Mouse (Mus musculus): Measurements from ENCODE around the gene Spc25. TPM values are rescaled to one million over a fixed set of nuclear protein-coding genes. Genes with fewer than 3 reads are reported as not detected.
A peak's percentile ranks its signal among the peaks of the same experiment; 100 is the strongest.

Gene Spc25
- polyA plus RNA-seq, 1 experiment from 2014 or later = 186 TPM

- H3K36me3 ChIP-seq (ENCODE audit: control insufficient read depth, insufficient read depth, low read length) = no peaks in the 10 kb centered on the region
- no peaks in the 10 kb centered on the region for H3K27me3 ChIP-seq (ENCODE audit: control insufficient read depth, insufficient read depth, low read depth, low read length)
- H3K4me3 ChIP-seq (ENCODE audit: low read length) = no peak overlapping the region
- no peaks in the 10 kb centered on the region for H3K9me3 ChIP-seq (ENCODE audit: control insufficient read depth, low read length)
- WGBS = 39% methylated on average over 7 of the region's 7 CpGs
- H3K27ac ChIP-seq (ENCODE audit: low read length) = no peak overlapping the region
- no peak for ATAC-seq (ENCODE audit: low read depth)
- H3K4me2 ChIP-seq (ENCODE audit: low read depth, low read length) = no peak overlapping the region
- 0 out of 2 replicates have a peak, but pooled peaks cover 2% of the 10 kb centered on the region for H3K4me1 ChIP-seq (replicated peaks; ENCODE audit: control insufficient read depth, insufficient read depth, low read length)
- no peak overlapping the region for H3K9ac ChIP-seq (ENCODE audit: low read length)
These were observed 49.7 kb downstream of the Spc25 start for GRCm38 (mm10) chr2:69156283-69156682.

GRCm38 (mm10) chr2:69155861-69156260 is 50.1 kb downstream of the Spc25 start:
- ATAC-seq (ENCODE audit: low read depth) = peak; percentile 41; the same call in 1 of the 2 replicates

DNA sequence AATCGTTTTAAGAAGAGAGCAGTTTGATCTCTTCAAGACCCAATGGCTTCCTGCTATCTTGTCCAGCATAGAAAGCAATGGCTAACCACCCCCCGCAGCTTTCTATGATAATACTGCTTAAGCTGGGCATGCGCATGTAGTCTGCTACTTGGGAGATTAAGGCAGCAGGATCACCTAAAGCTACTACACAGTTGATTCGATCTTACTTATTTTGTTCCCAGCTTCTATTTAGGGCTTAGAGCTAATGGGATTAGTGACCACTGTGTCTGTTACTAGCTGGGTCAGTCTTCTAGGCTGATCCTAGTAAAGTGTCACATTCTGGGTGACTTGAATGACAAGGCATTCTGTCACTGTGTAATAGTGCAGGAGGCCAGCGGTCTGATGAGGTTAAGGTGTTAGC is 55.2 kb downstream of the Spc25 start:
- WGBS = 69% methylated on average over 5 of the region's 5 CpGs

More at GRCm38 (mm10) chr2:69155861-69156260, 50.1 kb downstream of the Spc25 start:
- H3K27ac ChIP-seq (ENCODE audit: low read length) = no peak overlapping the region
- no peak overlapping the region for H3K4me2 ChIP-seq (ENCODE audit: low read depth, low read length)
- 47% methylated on average over 3 of the region's 3 CpGs for WGBS
- no peak overlapping the region for H3K9ac ChIP-seq (ENCODE audit: low read length)
- no peaks in the 10 kb centered on the region for H3K36me3 ChIP-seq (ENCODE audit: control insufficient read depth, insufficient read depth, low read length)
- no peaks in the 10 kb centered on the region for H3K9me3 ChIP-seq (ENCODE audit: control insufficient read depth, low read length)
- H3K27me3 ChIP-seq (ENCODE audit: control insufficient read depth, insufficient read depth, low read depth, low read length) = no peaks in the 10 kb centered on the region
- H3K4me1 ChIP-seq (replicated peaks; ENCODE audit: control insufficient read depth, insufficient read depth, low read length) = 0 out of 2 replicates have a peak, but pooled peaks cover 2% of the 10 kb centered on the region
- H3K4me3 ChIP-seq (ENCODE audit: low read length) = no peak overlapping the region

GRCm38 (mm10) chr2:69149154-69149553 is 56.8 kb downstream of the Spc25 start:
- WGBS = 75% methylated on average over 10 of the region's 10 CpGs
- H3K27ac ChIP-seq (ENCODE audit: low read length) = no peak overlapping the region
- no peak; the same call in 1 of the 2 replicates for ATAC-seq (ENCODE audit: low read depth)
- no peaks in the 10 kb centered on the region for H3K9me3 ChIP-seq (ENCODE audit: control insufficient read depth, low read length)
- no peaks in the 10 kb centered on the region for H3K27me3 ChIP-seq (ENCODE audit: control insufficient read depth, insufficient read depth, low read depth, low read length)
- no peak overlapping the region for H3K4me2 ChIP-seq (ENCODE audit: low read depth, low read length)
- H3K36me3 ChIP-seq (ENCODE audit: control insufficient read depth, insufficient read depth, low read length) = no peaks in the 10 kb centered on the region
- H3K9ac ChIP-seq (ENCODE audit: low read length) = no peak overlapping the region
- no peaks in the 10 kb centered on the region for H3K4me1 ChIP-seq (replicated peaks; ENCODE audit: control insufficient read depth, insufficient read depth, low read length)
- no peak overlapping the region for H3K4me3 ChIP-seq (ENCODE audit: low read length)

More for the DNA sequence above, 55.2 kb downstream of the Spc25 start:
- ATAC-seq (ENCODE audit: low read depth) = no peak
- Histone ChIP-seq H3K9me3 (ENCODE audit: control insufficient read depth, low read length) (no peaks in the 10 kb centered on the region), H3K9ac (ENCODE audit: low read length) (no peak overlapping the region), H3K36me3 (ENCODE audit: control insufficient read depth, insufficient read depth, low read length) (no peaks in the 10 kb centered on the region), H3K4me2 (ENCODE audit: low read depth, low read length) (no peak overlapping the region), H3K4me3 (ENCODE audit: low read length) (no peak overlapping the region), H3K27ac (ENCODE audit: low read length) (no peak overlapping the region), H3K4me1 (replicated peaks; ENCODE audit: control insufficient read depth, insufficient read depth, low read length) (no peaks in the 10 kb centered on the region), H3K27me3 (ENCODE audit: control insufficient read depth, insufficient read depth, low read depth, low read length) (no peaks in the 10 kb centered on the region)

- ATAC-seq (ENCODE audit: low read depth) = no peak
- no peak overlapping the region for H3K9ac ChIP-seq (ENCODE audit: low read length)
- H3K36me3 ChIP-seq (ENCODE audit: control insufficient read depth, insufficient read depth, low read length) = no peaks in the 10 kb centered on the region
- H3K4me2 ChIP-seq (ENCODE audit: low read depth, low read length) = no peak overlapping the region
- H3K27ac ChIP-seq (ENCODE audit: low read length) = no peak overlapping the region
- H3K27me3 ChIP-seq (ENCODE audit: control insufficient read depth, insufficient read depth, low read depth, low read length) = no peaks in the 10 kb centered on the region
- H3K4me3 ChIP-seq (ENCODE audit: low read length) = no peak overlapping the region
- WGBS = 53% methylated on average over 3 of the region's 3 CpGs
- no peaks in the 10 kb centered on the region for H3K4me1 ChIP-seq (replicated peaks; ENCODE audit: control insufficient read depth, insufficient read depth, low read length)
- H3K9me3 ChIP-seq (ENCODE audit: control insufficient read depth, low read length) = no peaks in the 10 kb centered on the region
These were observed 57.3 kb downstream of the Spc25 start for GRCm38 (mm10) chr2:69148691-69149090.

Other genes with a start within 250 kb of the Spc25 start
- gene Nostrin, start 70.4 kb downstream of the Spc25 start, polyA plus RNA-seq (2015; fragmentation: Nextera tagmentation; extraction: Ambion mirVana) = 19.3 and 19.5 TPM in 2 replicates
- gene G6pc2, start 4.9 kb upstream of the Spc25 start, polyA plus RNA-seq (2015; fragmentation: Nextera tagmentation; extraction: Ambion mirVana) = not detected in 2 replicates
- 0.19 and 0.21 TPM in 2 replicates for gene Abcb11, start 136.4 kb upstream of the Spc25 start, polyA plus RNA-seq (2015; fragmentation: Nextera tagmentation; extraction: Ambion mirVana)
- gene Dhrs9, start 174.3 kb upstream of the Spc25 start, polyA plus RNA-seq (2015; fragmentation: Nextera tagmentation; extraction: Ambion mirVana) = 0.04 and 0.08 TPM in 2 replicates

All from lung, embryonic 16.5 days (tissue).